Mouse (Mus musculus): ENCODE data around the gene Fam178b.

The Fam178b gene

GRCm38 (mm10) chr1:36566425-36566824, 116.6 kb downstream of the Fam178b start:
- in situ Hi-C loops (cut with MseI, MboI), result no loop called here

GRCm38 (mm10) chr1:36564101-36564500, 118.9 kb downstream of the Fam178b start:
- in situ Hi-C loops (cut with MseI, MboI), result no loop called here

- in situ Hi-C loops (cut with MseI, MboI), result no loop called here
These were observed 119.4 kb downstream of the Fam178b start for GRCm38 (mm10) chr1:36563632-36564031.

- in situ Hi-C loops (cut with MseI, MboI), result no loop called here
These were observed 119.8 kb downstream of the Fam178b start for GRCm38 (mm10) chr1:36563197-36563596.

GRCm38 (mm10) chr1:36562388-36562787, 120.6 kb downstream of the Fam178b start:
- in situ Hi-C loops (cut with MseI, MboI), result no loop called here

- in situ Hi-C loops (cut with MseI, MboI), result no loop called here
These were observed 122.1 kb downstream of the Fam178b start for GRCm38 (mm10) chr1:36560903-36561302.

- in situ Hi-C loops (cut with MseI, MboI), result loop anchor here in 1 of 2 experiments (10.0 kb wide), 1 partner anchor 55 kb away; no protein-coding TSS in a partner anchor
These were observed 123.1 kb downstream of the Fam178b start for GRCm38 (mm10) chr1:36559888-36560287.

- in situ Hi-C loops (cut with MseI, MboI), result loop anchor here in 1 of 2 experiments (10.0 kb wide), 1 partner anchor 56 kb away; no protein-coding TSS in a partner anchor
These were observed 123.7 kb downstream of the Fam178b start for GRCm38 (mm10) chr1:36559256-36559655.

- in situ Hi-C loops (cut with MseI, MboI), result loop anchor here in 1 of 2 experiments (10.0 kb wide), 1 partner anchor 56 kb away; no protein-coding TSS in a partner anchor
These were observed 124.7 kb downstream of the Fam178b start, which contains the start of gene Sema4c for GRCm38 (mm10) chr1:36558031-36558993. Sema4c (minus strand) TSS chr1:36558349.

- in situ Hi-C loops (cut with MseI, MboI), result loop anchor here in 1 of 2 experiments (10.0 kb wide), 1 partner anchor 57 kb away; no protein-coding TSS in a partner anchor
These were observed 125.4 kb downstream of the Fam178b start for GRCm38 (mm10) chr1:36557457-36558011.

GRCm38 (mm10) chr1:36556553-36557456, 126.2 kb downstream of the Fam178b start:
- in situ Hi-C loops (cut with MseI, MboI), result loop anchor here in 1 of 2 experiments (10.0 kb wide), 1 partner anchor 58 kb away; no protein-coding TSS in a partner anchor

GRCm38 (mm10) chr1:36555798-36556395, 127.1 kb downstream of the Fam178b start:
- in situ Hi-C loops (cut with MseI, MboI), result loop anchor here in 1 of 2 experiments (10.0 kb wide), 1 partner anchor 59 kb away; no protein-coding TSS in a partner anchor

GRCm38 (mm10) chr1:36554633-36555399, 128.2 kb downstream of the Fam178b start:
- in situ Hi-C loops (cut with MseI, MboI), result loop anchor here in 1 of 2 experiments (10.0 kb wide), 1 partner anchor 60 kb away; no protein-coding TSS in a partner anchor

- in situ Hi-C loops (cut with MseI, MboI), result loop anchor here in 1 of 2 experiments (10.0 kb wide), 1 partner anchor 62 kb away; no protein-coding TSS in a partner anchor
These were observed 130.5 kb downstream of the Fam178b start for GRCm38 (mm10) chr1:36552506-36552905.

GRCm38 (mm10) chr1:36551904-36552303, 131.1 kb downstream of the Fam178b start:
- in situ Hi-C loops (cut with MseI, MboI), result loop anchor here in 1 of 2 experiments (10.0 kb wide), 1 partner anchor 63 kb away; no protein-coding TSS in a partner anchor

- in situ Hi-C loops (cut with MseI, MboI), result loop anchor here in 1 of 2 experiments (10.0 kb wide), 1 partner anchor 65 kb away; no protein-coding TSS in a partner anchor
These were observed 132.7 kb downstream of the Fam178b start for GRCm38 (mm10) chr1:36550075-36550863.

- in situ Hi-C loops (cut with MseI, MboI), result loop anchor here in 1 of 2 experiments (10.0 kb wide), 1 partner anchor 135 kb away; the partner anchor contains the start of gene Fam178b
These were observed 133.5 kb downstream of the Fam178b start for GRCm38 (mm10) chr1:36549491-36549890.

GRCm38 (mm10) chr1:36548771-36549170, 134.2 kb downstream of the Fam178b start:
- in situ Hi-C loops (cut with MseI, MboI), result loop anchor here in 1 of 2 experiments (10.0 kb wide), 1 partner anchor 136 kb away; the partner anchor contains the start of gene Fam178b
